Mouse (Mus musculus): ENCODE measurements at regions not wholly inside any gene's neighbourhood (a gene's known extent, or its start where the extent isn't known, plus 50 kb on each side); places are given as distances from the start of the nearest gene placed in this dataset.

GRCm38 (mm10) chr10:97241476-97241875 lies 237.9 kb upstream of the Dcn start:
- no peak for DNase-seq (ENCODE audit: low read depth, low spot score)

GRCm38 (mm10) chr10:97245674-97246073 lies 233.7 kb upstream of the Dcn start:
- no peak for DNase-seq (ENCODE audit: low read depth, low spot score)

- no peak for DNase-seq (ENCODE audit: low read depth, low spot score)
Observed at GRCm38 (mm10) chr10:97248522-97248921, 230.9 kb upstream of the Dcn start.

GRCm38 (mm10) chr10:97249760-97250159 lies 229.6 kb upstream of the Dcn start:
- DNase-seq (ENCODE audit: low read depth, low spot score) = no peak

GRCm38 (mm10) chr10:97250167-97250566 lies 229.2 kb upstream of the Dcn start:
- DNase-seq (ENCODE audit: low read depth, low spot score) = no peak

GRCm38 (mm10) chr10:97265959-97266517 lies 213.4 kb upstream of the Dcn start:
- no peak for DNase-seq (ENCODE audit: low read depth, low spot score)

- DNase-seq (ENCODE audit: low read depth, low spot score) = no peak
Observed at GRCm38 (mm10) chr10:97282416-97282815, 197.0 kb upstream of the Dcn start.

GRCm38 (mm10) chr10:97282841-97283496 lies 196.4 kb upstream of the Dcn start:
- DNase-seq (ENCODE audit: low read depth, low spot score) = no peak

GRCm38 (mm10) chr10:97304791-97305355 lies 174.5 kb upstream of the Dcn start:
- no peak for DNase-seq (ENCODE audit: low read depth, low spot score)

GRCm38 (mm10) chr10:97309580-97309979 lies 169.8 kb upstream of the Dcn start:
- DNase-seq (ENCODE audit: low read depth, low spot score) = no peak

- no peak for DNase-seq (ENCODE audit: low read depth, low spot score)
Observed at GRCm38 (mm10) chr10:97312509-97312908, 166.9 kb upstream of the Dcn start.

GRCm38 (mm10) chr10:97312978-97313377 lies 166.4 kb upstream of the Dcn start:
- DNase-seq (ENCODE audit: low read depth, low spot score) = peak; percentile 92

- DNase-seq (ENCODE audit: low read depth, low spot score) = peak; percentile 79
Observed at GRCm38 (mm10) chr10:97313407-97313901, 166.0 kb upstream of the Dcn start.

- no peak for DNase-seq (ENCODE audit: low read depth, low spot score)
Observed at GRCm38 (mm10) chr10:97332639-97333038, 146.8 kb upstream of the Dcn start.

GRCm38 (mm10) chr10:97334044-97334443 lies 145.4 kb upstream of the Dcn start:
- DNase-seq (ENCODE audit: low read depth, low spot score) = no peak

- DNase-seq (ENCODE audit: low read depth, low spot score) = no peak
Observed at GRCm38 (mm10) chr10:97334606-97335150, 144.7 kb upstream of the Dcn start.

- DNase-seq (ENCODE audit: low read depth, low spot score) = no peak
Observed at GRCm38 (mm10) chr10:97338033-97338692, 141.2 kb upstream of the Dcn start.

GRCm38 (mm10) chr10:97339866-97340706 lies 139.3 kb upstream of the Dcn start:
- peak; percentile 25 for DNase-seq (ENCODE audit: low read depth, low spot score)

- peak; percentile 40 for DNase-seq (ENCODE audit: low read depth, low spot score)
Observed at GRCm38 (mm10) chr10:97345347-97345746, 134.1 kb upstream of the Dcn start.

- DNase-seq (ENCODE audit: low read depth, low spot score) = no peak
Observed at GRCm38 (mm10) chr10:97346949-97347348, 132.5 kb upstream of the Dcn start.

- no peak for DNase-seq (ENCODE audit: low read depth, low spot score)
Observed at GRCm38 (mm10) chr10:97368625-97369024, 110.8 kb upstream of the Dcn start.

Data from retina, postnatal 7 days (tissue).